Mouse (Mus musculus) liver, postnatal 0 days (tissue): ENCODE data around the gene Dcst2. TPM values are rescaled to one million over a fixed set of nuclear protein-coding genes. Genes with fewer than 3 reads are reported as not detected.
A peak's percentile ranks its signal among the peaks of the same experiment; 100 is the strongest.

Source experiments
- ATAC-seq: fragments of 200-750 bp; cut with Nextera tagmentation; 2 replicates; pipeline ENCODE4 v1.8.0; 2017; ENCODE audit warnings: mild to moderate bottlenecking, moderate library complexity
- DNase-seq: peaks from one replicate; pipeline ENCODE4 v3.0.0-alpha.2; 2016
- H3K27ac ChIP-seq: fragments of 300-500 bp; sonication (generic); 2 replicates; pipeline ENCODE4 v1.5.1; 2014; ENCODE audit warnings: antibody characterized with exemption, moderate library complexity, mild to moderate bottlenecking, low read depth
- H3K27me3 ChIP-seq: fragments of 300-500 bp; sonication (generic); 2 replicates; pipeline ENCODE4 v1.6.1; 2014; ENCODE audit warnings: low read length, control low read depth, mixed read lengths; ENCODE audit not compliant: insufficient read depth
- H3K36me3 ChIP-seq: fragments of 300-500 bp; sonication (generic); replicated peaks from 2 replicates; pipeline ENCODE4 v1.6.1; 2014; ENCODE audit warnings: mild to moderate bottlenecking, control low read depth, low read length, moderate library complexity, mixed read lengths; ENCODE audit not compliant: insufficient read depth
- H3K4me1 ChIP-seq: fragments of 300-500 bp; sonication (generic); 2 replicates; pipeline ENCODE4 v1.6.1; 2014; ENCODE audit warnings: antibody characterized with exemption, mild to moderate bottlenecking, control low read depth; ENCODE audit not compliant: insufficient read depth
- H3K4me2 ChIP-seq: fragments of 300-500 bp; sonication (generic); 2 replicates; pipeline ENCODE4 v1.6.1; 2014; ENCODE audit warnings: low read depth, mild to moderate bottlenecking, low read length, moderate library complexity, mixed read lengths
- H3K4me3 ChIP-seq: fragments of 300-500 bp; sonication (generic); 2 replicates; pipeline ENCODE4 v1.5.1; 2014; ENCODE audit warnings: low read depth, low read length
- H3K9ac ChIP-seq: fragments of 300-500 bp; sonication (generic); replicated peaks from 2 replicates; pipeline ENCODE4 v1.6.1; 2014; ENCODE audit warnings: mild to moderate bottlenecking, moderate library complexity
- H3K9me3 ChIP-seq: fragments of 300-500 bp; sonication (generic); 2 replicates; pipeline ENCODE4 v1.6.1; 2016; ENCODE audit warnings: mild to moderate bottlenecking, control low read depth, low read length, mixed read lengths
- CTCF ChIP-seq: sonication (generic); IDR thresholded peaks from 2 replicates; pipeline ENCODE4 v1.5.1; 2016; ENCODE audit warnings: antibody characterized with exemption, low read depth
- EP300 ChIP-seq: IDR thresholded peaks from 2 replicates; pipeline ENCODE4 v1.6.1; 2016; ENCODE audit warnings: antibody characterized with exemption, low read depth, mild to moderate bottlenecking
- WGBS: fragments of 180-500 bp; shearing (Covaris S2); extraction: QIAGEN DNeasy Blood & Tissue Kit; methylation state at CpG from one replicate; pipeline ENCODE4 v1.1.7; 2014; ENCODE audit not compliant: insufficient replicate concordance; 5-methylcytosine and 5-hydroxymethylcytosine counted together
- polyA plus RNA-seq: library from polyadenylated mRNA; unstranded; fragments of >200 nt; fragmentation: Nextera tagmentation; extraction: Ambion mirVana; gene quantifications from 2 replicates; pipeline ENCODE4 v1.2.1, GENCODE M21; 2015

Dcst2 gene
- polyA plus RNA-seq, result 0.05 TPM in 1 of 2 replicates, not detected in the other

GRCm38 (mm10) chr3:89361675-89362074, at the start of gene Dcst2:
Gene Dcst2, plus strand, starts transcription at chr3:89361975.
- Histone ChIP-seq H3K36me3 (no peaks in the 10 kb centered on the region), H3K9me3 (no peaks in the 10 kb centered on the region), H3K4me3 (no peak within 1 kb of the TSS), H3K4me2 (no peak within 1 kb of the TSS), H3K4me1 (no peaks in the 10 kb centered on the region), H3K27ac (no peak within 1 kb of the TSS), H3K27me3 (no peaks in the 10 kb centered on the region), H3K9ac (no peak within 1 kb of the TSS)
- ATAC-seq (no peak), DNase-seq (no peak)
- WGBS, result 80% methylated on average over 7 of the region's 7 CpGs
- no peak for TF ChIP-seq EP300
- no peak for TF ChIP-seq CTCF

GRCm38 (mm10) chr3:89314340-89314739, 47.4 kb upstream of the Dcst2 start:
- ATAC-seq, result no peak
- Histone ChIP-seq H3K4me1 (peaks cover 17% of the 10 kb centered on the region), H3K9me3 (no peaks in the 10 kb centered on the region), H3K4me2 (no peak overlapping the region), H3K27me3 (peaks cover 34% of the 10 kb centered on the region), H3K36me3 (no peaks in the 10 kb centered on the region), H3K4me3 (no peak overlapping the region), H3K9ac (no peak overlapping the region), H3K27ac (no peak overlapping the region)
- 68% methylated on average over 5 of the region's 5 CpGs for WGBS
- DNase-seq, result no peak
- TF ChIP-seq EP300 (no peak), CTCF (no peak)

GRCm38 (mm10) chr3:89314791-89315190, 47.0 kb upstream of the Dcst2 start:
- no peak overlapping the region for H3K4me3 ChIP-seq
- no peaks in the 10 kb centered on the region for H3K9me3 ChIP-seq
- H3K9ac ChIP-seq, result no peak overlapping the region
- ATAC-seq (no peak), DNase-seq (no peak)
- H3K27me3 ChIP-seq, result peaks cover 38% of the 10 kb centered on the region
- H3K36me3 ChIP-seq, result no peaks in the 10 kb centered on the region
- 47% methylated on average over 2 of the region's 2 CpGs for WGBS
- TF ChIP-seq CTCF (no peak), EP300 (no peak)
- H3K4me2 ChIP-seq, result no peak overlapping the region
- H3K27ac ChIP-seq, result no peak overlapping the region
- H3K4me1 ChIP-seq, result peaks cover 21% of the 10 kb centered on the region

GRCm38 (mm10) chr3:89315195-89315929, 46.4 kb upstream of the Dcst2 start:
- no peak overlapping the region for H3K9ac ChIP-seq
- H3K9me3 ChIP-seq, result no peaks in the 10 kb centered on the region
- ATAC-seq, result peak; percentile 38; the same call in 1 of the 2 replicates
- peak; percentile 85 for DNase-seq
- peaks cover 44% of the 10 kb centered on the region for H3K27me3 ChIP-seq
- peak overlapping the region; percentile 25 for H3K4me3 ChIP-seq
- H3K27ac ChIP-seq, result no peak overlapping the region
- H3K4me1 ChIP-seq, result peaks cover 22% of the 10 kb centered on the region
- no peak for TF ChIP-seq EP300
- peak; percentile 88 for TF ChIP-seq CTCF
- H3K36me3 ChIP-seq, result no peaks in the 10 kb centered on the region
- WGBS, result 7% methylated on average over 22 of the region's 26 CpGs
- H3K4me2 ChIP-seq, result peak overlapping the region; percentile 64

- Histone ChIP-seq H3K9ac (no peak overlapping the region; the same call in 1 of the 2 replicates), H3K4me2 (peak overlapping the region; percentile 64), H3K36me3 (no peaks in the 10 kb centered on the region), H3K4me3 (peak overlapping the region; percentile 25; the same call in 1 of the 2 replicates), H3K27ac (no peak overlapping the region), H3K27me3 (peaks cover 52% of the 10 kb centered on the region), H3K9me3 (no peaks in the 10 kb centered on the region), H3K4me1 (peaks cover 30% of the 10 kb centered on the region)
- TF ChIP-seq EP300 (no peak), CTCF (no peak)
- WGBS, result 12% methylated on average over 39 of the region's 40 CpGs
- peak; percentile 29; the same call in 1 of the 2 replicates for ATAC-seq
- no peak for DNase-seq
Observed at GRCm38 (mm10) chr3:89315930-89316831, 45.6 kb upstream of the Dcst2 start.

- no peaks in the 10 kb centered on the region for H3K36me3 ChIP-seq
- TF ChIP-seq EP300 (no peak), CTCF (peak; percentile 94)
- peak overlapping the region; percentile 64 for H3K4me2 ChIP-seq
- 4% methylated on average over 4 of the region's 4 CpGs for WGBS
- DNase-seq (peak; percentile 73), ATAC-seq (peak; percentile 46; the same call in 1 of the 2 replicates)
- H3K27ac ChIP-seq, result no peak overlapping the region
- no peak overlapping the region for H3K4me3 ChIP-seq
- no peaks in the 10 kb centered on the region for H3K9me3 ChIP-seq
- peaks cover 37% of the 10 kb centered on the region for H3K4me1 ChIP-seq
- peaks cover 58% of the 10 kb centered on the region for H3K27me3 ChIP-seq
- H3K9ac ChIP-seq, result no peak overlapping the region; the same call in 1 of the 2 replicates
Observed at GRCm38 (mm10) chr3:89316833-89317232, 44.9 kb upstream of the Dcst2 start.
